Mouse (Mus musculus): ENCODE measurements around the gene Mtcl1.

DNA sequence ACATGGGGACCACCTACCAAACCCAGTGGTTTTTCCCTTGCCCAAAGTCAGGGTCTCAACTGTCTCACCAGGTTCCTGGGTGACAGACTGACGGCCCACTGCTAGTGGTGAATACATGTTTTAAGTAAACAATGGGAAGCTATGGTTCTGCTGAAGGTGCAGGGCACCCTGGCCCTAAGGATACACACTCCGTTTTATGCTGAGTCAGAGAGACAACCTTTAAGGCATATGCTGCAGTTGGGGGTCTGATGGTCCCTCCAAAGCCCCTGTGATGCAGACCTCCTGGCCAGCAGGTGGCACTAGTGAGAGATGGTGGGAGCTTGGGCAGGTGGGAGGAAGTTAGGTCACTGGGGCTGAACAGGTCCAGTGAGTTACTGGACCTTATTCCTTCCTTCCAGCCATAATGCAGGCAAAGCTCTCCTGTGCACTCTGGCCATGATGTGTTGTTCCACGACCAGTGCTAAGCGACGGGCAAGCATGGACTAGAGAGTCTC is 123.0 kb downstream of the Mtcl1 start:
- TF ChIP-seq EP300 (IDR thresholded peaks at IDR 0.05) (no peak), CTCF (IDR thresholded peaks at IDR 0.05) (peak; percentile 59)

All from lung, postnatal 0 days (tissue).